Mouse (Mus musculus): ENCODE data around the gene Stx1a. TPM values are rescaled to one million over a fixed set of nuclear protein-coding genes. Genes with fewer than 3 reads are reported as not detected.
"Not testable (repeated sequence)": the region's sequence is repeated elsewhere in the genome, so short reads cannot be mapped to it uniquely, and the experiment has no call there.

Stx1a gene
- total RNA-seq, 4 experiments from 2014 or later = 0.22 to 1.3 (median 0.39) TPM

GRCm38 (mm10) chr5:135039541-135039940 lies 16.3 kb downstream of the Stx1a start:
- DNase-seq (ENCODE audit: low spot score in 2 of 2) = no peak

- no peak for DNase-seq (ENCODE audit: low spot score in 2 of 2)
Observed at GRCm38 (mm10) chr5:135040059-135040458, 16.8 kb downstream of the Stx1a start.

- DNase-seq (ENCODE audit: low spot score in 2 of 2) = no peak
Observed at GRCm38 (mm10) chr5:135040777-135041176, 17.5 kb downstream of the Stx1a start.

- DNase-seq (ENCODE audit: low spot score in 2 of 2) = no peak
Observed at GRCm38 (mm10) chr5:135042105-135042788, 19.0 kb downstream of the Stx1a start.

- no peak for DNase-seq (ENCODE audit: low spot score in 2 of 2)
Observed at GRCm38 (mm10) chr5:135044575-135044974, 21.3 kb downstream of the Stx1a start.

- DNase-seq (ENCODE audit: low spot score in 2 of 2) = no peak
Observed at GRCm38 (mm10) chr5:135048539-135048938, 25.3 kb downstream of the Stx1a start.

GRCm38 (mm10) chr5:135049268-135049667 lies 26.0 kb downstream of the Stx1a start:
- not testable (repeated sequence) for DNase-seq (ENCODE audit: low spot score in 2 of 2)

GRCm38 (mm10) chr5:135053356-135053755 lies 30.1 kb downstream of the Stx1a start:
- DNase-seq (ENCODE audit: low spot score in 2 of 2) = no peak

- DNase-seq (ENCODE audit: low spot score in 2 of 2) = peak; percentile 88 to 94
Observed at GRCm38 (mm10) chr5:135063629-135064381, 40.5 kb downstream of the Stx1a start, which contains the start of gene Dnajc30. Dnajc30 (plus strand) TSS chr5:135064202.

GRCm38 (mm10) chr5:135064382-135064766 lies 41.1 kb downstream of the Stx1a start:
- DNase-seq (ENCODE audit: low spot score in 2 of 2) = no peak

- not testable (repeated sequence) for DNase-seq (ENCODE audit: low spot score in 2 of 2)
Observed at GRCm38 (mm10) chr5:135064909-135065446, 41.7 kb downstream of the Stx1a start, which contains the start of gene Bud23. Bud23 (minus strand) TSS chr5:135064959.

GRCm38 (mm10) chr5:135066008-135066407 lies 42.7 kb downstream of the Stx1a start:
- no peak for DNase-seq (ENCODE audit: low spot score in 2 of 2)

GRCm38 (mm10) chr5:135070448-135070847 lies 47.2 kb downstream of the Stx1a start:
- no peak for DNase-seq (ENCODE audit: low spot score in 2 of 2)

- no peak for DNase-seq (ENCODE audit: low spot score in 2 of 2)
Observed at GRCm38 (mm10) chr5:135072061-135072460, 48.8 kb downstream of the Stx1a start.

- DNase-seq (ENCODE audit: low spot score in 2 of 2) = no peak
Observed at GRCm38 (mm10) chr5:135072720-135073119, 49.4 kb downstream of the Stx1a start.

GRCm38 (mm10) chr5:135073349-135074150 lies 50.3 kb downstream of the Stx1a start:
- DNase-seq (ENCODE audit: low spot score in 2 of 2) = no peak

GRCm38 (mm10) chr5:135075655-135076054 lies 52.4 kb downstream of the Stx1a start:
- no peak for DNase-seq (ENCODE audit: low spot score in 2 of 2)

GRCm38 (mm10) chr5:135076368-135076767 lies 53.1 kb downstream of the Stx1a start:
- DNase-seq (ENCODE audit: low spot score in 2 of 2) = no peak

- DNase-seq (ENCODE audit: low spot score in 2 of 2) = no peak
Observed at GRCm38 (mm10) chr5:135076931-135077505, 53.7 kb downstream of the Stx1a start.

- peak; percentile 86 to 89 for DNase-seq (ENCODE audit: low spot score in 2 of 2)
Observed at GRCm38 (mm10) chr5:135077564-135078481, 54.5 kb downstream of the Stx1a start, which contains the start of gene Vps37d. Vps37d (minus strand) TSS chr5:135078266.
